Comparison of ENCODE assay signal across 22 mouse cellular contexts in genomic region chr14:102621546-102621945, GRCm38 (mm10).
DNase-seq lines count a peak whose midpoint lies in the region; ATAC-seq and TF ChIP-seq lines count a peak whose summit lies in the region.
"Had no signal": no experiment of that assay in that cellular context is flagged by ENCODE, and none has a peak within 500 bp of the region (broad histone marks: within the 10 kb centered on the region; RNA-seq: fewer than 3 reads in every experiment).

No protein-coding gene starts in this region.

- H3K79me2 ChIP-seq in heart, adult 2 months (replicated peaks; ENCODE audit: control insufficient read depth, insufficient read depth, low read length), result no peaks in the 10 kb centered on the region

- H3K4me2 ChIP-seq in liver, embryonic 12.5 days, result no peak overlapping the region

- DNase-seq in frontal cortex, postnatal 25 days (ENCODE audit: low spot score in 2 of 2), result no peak
- DNase-seq in right cerebral cortex, postnatal 14 days, result no peak
- DNase-seq in heart, adult 2 months, result no peak
- DNase-seq: adrenal gland, adult 2 months; adrenal gland, adult 8-10 months; adrenal gland, postnatal 10 days; adrenal gland, postnatal 14 days; adrenal gland, postnatal 25 days; adrenal gland, postnatal 36 days; B cell, adult 2 months; cerebellum, adult 11 months; cerebellum, adult 11-12 months had no signal

- no peaks in the 10 kb centered on the region for H3K9me3 ChIP-seq in liver, embryonic 12.5 days (replicated peaks)

- H3K4me1 ChIP-seq in liver, embryonic 12.5 days, result no peaks in the 10 kb centered on the region
- no peaks in the 10 kb centered on the region for H3K4me1 ChIP-seq in heart, adult 2 months (ENCODE audit: control insufficient read depth, insufficient read depth, low read length)

- no peak for TF ChIP-seq POLR2A in heart, adult 2 months (IDR thresholded peaks at IDR 0.05; ENCODE audit: insufficient read depth, low read depth, low read length)

- H3K4me3 ChIP-seq in liver, embryonic 12.5 days, result no peak overlapping the region
- H3K4me3 ChIP-seq in heart, adult 2 months, result no peak overlapping the region

- TF ChIP-seq EP300 in heart, adult 2 months (IDR thresholded peaks at IDR 0.05; ENCODE audit: insufficient read depth, low read depth, low read length), result no peak

- TF ChIP-seq CTCF in heart, adult 2 months (IDR thresholded peaks at IDR 0.05), result no peak

- H3K36me3 ChIP-seq in liver, embryonic 12.5 days, result no peaks in the 10 kb centered on the region
- no peaks in the 10 kb centered on the region for H3K36me3 ChIP-seq in heart, adult 2 months (ENCODE audit: control insufficient read depth, insufficient read depth, low read length)
- H3K36me3 ChIP-seq: G1E had no signal

- H3K27ac ChIP-seq in liver, embryonic 12.5 days, result no peak overlapping the region
- no peak overlapping the region for H3K27ac ChIP-seq in heart, adult 2 months

- ATAC-seq in common myeloid progenitor, adult 5-6 weeks (replicated peaks; ENCODE audit: low read depth, poor library complexity, severe bottlenecking), result 0 out of 2 replicates have a peak, but pooled peaks have one; percentile 29
- ATAC-seq in granulocyte monocyte progenitor cell, adult 5-6 weeks (replicated peaks; ENCODE audit: poor library complexity, severe bottlenecking), result peak; percentile 73
- peak; percentile 62 for ATAC-seq in megakaryocyte, adult 5-6 weeks (ENCODE audit: poor library complexity, severe bottlenecking)
- peak; percentile 69 for ATAC-seq in megakaryocyte progenitor cell, adult 5-6 weeks (replicated peaks; ENCODE audit: poor library complexity)
- no peak for ATAC-seq in liver, embryonic 12.5 days
- ATAC-seq: activated CD4-positive, CD25-positive, alpha-beta regulatory T cell, adult 4 months; CD4-positive, CD25-positive, alpha-beta regulatory T cell, adult 4 months; Patski had no signal

- intact Hi-C loops in heart, adult 2 months (cut with DNase I), result no loop called here

- no peaks in the 10 kb centered on the region for H3K27me3 ChIP-seq in liver, embryonic 12.5 days (replicated peaks)
- no peaks in the 10 kb centered on the region for H3K27me3 ChIP-seq in heart, adult 2 months (ENCODE audit: control insufficient read depth, insufficient read depth, low read length)
- H3K27me3 ChIP-seq: CH12.LX had no signal

- H3K9ac ChIP-seq in liver, embryonic 12.5 days, result no peak overlapping the region
- no peak overlapping the region for H3K9ac ChIP-seq in heart, adult 2 months (ENCODE audit: low read depth, low read length)
